Mouse (Mus musculus) CH12.LX (cell line): Measurements from ENCODE around the gene Ddah2. TPM values are rescaled to one million over a fixed set of nuclear protein-coding genes. Genes with fewer than 3 reads are reported as not detected.

Experiments used
- DNase-seq: peaks from one replicate; pipeline ENCODE4 v3.0.0-alpha.2; 2013; ENCODE audit errors: extremely low read depth
- H3K27ac ChIP-seq: 2 replicates; pipeline ENCODE4 v1.5.1; 2012; ENCODE audit warnings: low read depth, mild to moderate bottlenecking, control low read depth, moderate library complexity; ENCODE audit not compliant: insufficient read depth
- H3K27me3 ChIP-seq: replicated peaks from 2 replicates; pipeline ENCODE3; 2012; ENCODE audit warnings: inconsistent platforms
- H3K36me3 ChIP-seq, 2 experiments: replicated peaks in 1 of 2; 2 replicates each; pipeline versions ENCODE3 to v1.6.1; 2012; ENCODE audit warnings: inconsistent platforms in 1 of 2, low read length in 1 of 2, mild to moderate bottlenecking in 1 of 2, mixed read lengths in 1 of 2, moderate library complexity in 1 of 2; ENCODE audit not compliant: control insufficient read depth in 1 of 2, insufficient read depth in 1 of 2
- H3K4me1 ChIP-seq, 2 experiments: 2 replicates each; pipeline ENCODE4 v1.6.1; 2012; ENCODE audit warnings: inconsistent platforms in 1 of 2, moderate library complexity in 1 of 2; ENCODE audit not compliant: insufficient read depth in 2 of 2, control insufficient read depth in 1 of 2
- H3K4me2 ChIP-seq: 2 replicates; pipeline ENCODE4 v1.6.1; 2012; ENCODE audit warnings: low read depth, mild to moderate bottlenecking, control low read depth; ENCODE audit not compliant: poor library complexity, insufficient read depth, severe bottlenecking
- H3K4me3 ChIP-seq, 3 experiments: fragments of 150-350 bp in 1 of 3; sonication (generic) in 1 of 3; replicated peaks in 1 of 3; 2 replicates each; pipeline versions ENCODE3 to v1.5.1; 2011 to 2012; ENCODE audit warnings: low read depth in 2 of 3, low read length in 2 of 3, mild to moderate bottlenecking in 2 of 3, moderate library complexity in 2 of 3, control low read depth in 1 of 3, improper control_type of control experiment in 1 of 3, inconsistent platforms in 1 of 3, mixed read lengths in 1 of 3; ENCODE audit not compliant: poor library complexity in 1 of 3
- H3K79me2 ChIP-seq: replicated peaks from 2 replicates; pipeline ENCODE4 v1.6.1; 2012; ENCODE audit warnings: mild to moderate bottlenecking, moderate library complexity; ENCODE audit not compliant: control insufficient read depth, poor library complexity, insufficient read depth, severe bottlenecking; ENCODE audit errors: extremely low read depth
- H3K9ac ChIP-seq: 2 replicates; pipeline ENCODE4 v1.6.1; 2012; ENCODE audit warnings: low read depth, mild to moderate bottlenecking, control low read depth, moderate library complexity; ENCODE audit not compliant: insufficient read depth
- H3K9me3 ChIP-seq: replicated peaks from 2 replicates; pipeline ENCODE3; 2012; ENCODE audit warnings: low read length, inconsistent platforms, mixed read lengths
- CHD2 ChIP-seq: IDR thresholded peaks from 2 replicates; pipeline ENCODE4 v1.6.1; 2011; ENCODE audit warnings: low read length, improper control_type of control experiment
- CTCF ChIP-seq, 2 experiments: IDR thresholded peaks in 1 of 2; conservative IDR thresholded peaks in 1 of 2; 2 replicates each; pipeline ENCODE4 v1.5.1; 2011 to 2012; ENCODE audit warnings: low read depth in 2 of 2, low read length in 2 of 2, improper control_type of control experiment in 1 of 2, inconsistent platforms in 1 of 2, mild to moderate bottlenecking in 1 of 2, moderate library complexity in 1 of 2
- E2F4 ChIP-seq: IDR thresholded peaks from 2 replicates; pipeline ENCODE4 v1.6.1; 2011; ENCODE audit warnings: low read depth, low read length, improper control_type of control experiment; ENCODE audit not compliant: insufficient replicate concordance
- ELF1 ChIP-seq: IDR thresholded peaks from 2 replicates; pipeline ENCODE4 v1.6.1; 2014; ENCODE audit warnings: low read depth, mild to moderate bottlenecking, inconsistent platforms, low read length, improper control_type of control experiment
- ETS1 ChIP-seq: conservative IDR thresholded peaks from 2 replicates; pipeline ENCODE4 v1.6.1; 2012; ENCODE audit warnings: low read depth, mild to moderate bottlenecking, inconsistent platforms, low read length, improper control_type of control experiment, moderate library complexity
- IRF4 ChIP-seq: IDR thresholded peaks from 2 replicates; pipeline ENCODE4 v1.6.1; 2014; ENCODE audit warnings: low read depth, mild to moderate bottlenecking, inconsistent platforms, low read length, improper control_type of control experiment
- JUN ChIP-seq: IDR thresholded peaks from 2 replicates; pipeline ENCODE4 v1.6.1; 2011; ENCODE audit warnings: low read depth, mild to moderate bottlenecking, low read length, improper control_type of control experiment, moderate library complexity; ENCODE audit not compliant: insufficient read depth
- KAT2A ChIP-seq: IDR thresholded peaks from 2 replicates; pipeline ENCODE4 v1.6.1; 2012; ENCODE audit warnings: low read length, improper control_type of control experiment, inconsistent platforms; ENCODE audit not compliant: insufficient replicate concordance
- MAFK ChIP-seq: IDR thresholded peaks from 2 replicates; pipeline ENCODE4 v1.6.1; 2011; ENCODE audit warnings: low read length, improper control_type of control experiment; ENCODE audit not compliant: insufficient replicate concordance
- MAX ChIP-seq: IDR thresholded peaks from 2 replicates; pipeline ENCODE4 v1.6.1; 2011; ENCODE audit warnings: low read length, improper control_type of control experiment
- MAZ ChIP-seq: IDR thresholded peaks from 2 replicates; pipeline ENCODE4 v1.6.1; 2012; ENCODE audit warnings: low read depth, mild to moderate bottlenecking, inconsistent platforms, low read length, improper control_type of control experiment, moderate library complexity
- MEF2A ChIP-seq: IDR thresholded peaks from 2 replicates; pipeline ENCODE4 v1.6.1; 2014; ENCODE audit warnings: low read depth, mild to moderate bottlenecking, inconsistent platforms, low read length, improper control_type of control experiment, borderline replicate concordance
- MXI1 ChIP-seq: IDR thresholded peaks from 2 replicates; pipeline ENCODE4 v1.6.1; 2011; ENCODE audit warnings: mild to moderate bottlenecking, low read depth, low read length, improper control_type of control experiment
- MYC ChIP-seq: IDR thresholded peaks from 2 replicates; pipeline ENCODE4 v1.6.1; 2011; ENCODE audit warnings: low read depth, mild to moderate bottlenecking, improper control_type of control experiment, low read length
- NELFE ChIP-seq: IDR thresholded peaks from 2 replicates; pipeline ENCODE4 v1.6.1; 2011; ENCODE audit warnings: low read depth, low read length, improper control_type of control experiment
- NRF1 ChIP-seq: IDR thresholded peaks from 2 replicates; pipeline ENCODE4 v1.6.1; 2014; ENCODE audit warnings: low read depth, mild to moderate bottlenecking, inconsistent platforms, low read length, improper control_type of control experiment, moderate library complexity
- PAX5 ChIP-seq: IDR thresholded peaks from 2 replicates; pipeline ENCODE4 v1.6.1; 2012; ENCODE audit warnings: low read length, inconsistent platforms, mixed read lengths
- POLR2AphosphoS2 ChIP-seq: IDR thresholded peaks from 2 replicates; pipeline ENCODE4 v1.6.1; 2011; ENCODE audit warnings: low read depth, low read length, improper control_type of control experiment
- RAD21 ChIP-seq: IDR thresholded peaks from 2 replicates; pipeline ENCODE4 v1.6.1; 2011; ENCODE audit warnings: low read depth, mild to moderate bottlenecking, low read length, improper control_type of control experiment, moderate library complexity
- SIN3A ChIP-seq: IDR thresholded peaks from 2 replicates; pipeline ENCODE4 v1.6.1; 2012; ENCODE audit warnings: low read length, improper control_type of control experiment, inconsistent platforms
- TBP ChIP-seq: conservative IDR thresholded peaks from 2 replicates; pipeline ENCODE4 v1.6.1; 2011; ENCODE audit warnings: low read depth, low read length, improper control_type of control experiment
- TCF12 ChIP-seq: IDR thresholded peaks from 2 replicates; pipeline ENCODE4 v1.6.1; 2014; ENCODE audit warnings: low read depth, mild to moderate bottlenecking, inconsistent platforms, low read length, improper control_type of control experiment
- USF2 ChIP-seq: conservative IDR thresholded peaks from 2 replicates; pipeline ENCODE4 v1.6.1; 2011; ENCODE audit warnings: low read depth, low read length, improper control_type of control experiment
- ZMIZ1 ChIP-seq: IDR thresholded peaks from 2 replicates; pipeline ENCODE4 v1.6.1; 2012; ENCODE audit warnings: low read depth, mild to moderate bottlenecking, inconsistent platforms, low read length, improper control_type of control experiment
- dilution Hi-C: fragments of 300-500 bp; cut with MboI; formaldehyde crosslinking; loops from 2 replicates; pipeline ENCODE4 v1.14.3; 2020; ENCODE audit warnings: low sequenced_read_pairs; ENCODE audit not compliant: extremely low pct_unique_long_range_greater_than_20kb, extremely low pct_ligation_motif_present
- in situ Hi-C: fragments of 300-500 bp; cut with MboI; formaldehyde crosslinking; loops from 3 replicates; pipeline ENCODE4 v1.14.3; 2019; ENCODE audit warnings: low sequenced_read_pairs, low pct_ligation_motif_present, low pct_unique_long_range_greater_than_20kb, mixed read lengths
- polyA plus RNA-seq: library from polyadenylated mRNA; unstranded; fragments of >175 nt; gene quantifications from 2 replicates; pipeline ENCODE4 v1.2.1, GENCODE M21; 2012; ENCODE audit warnings: low read depth; ENCODE audit not compliant: insufficient read length
- total RNA-seq, 2 experiments: library from RNA; depleted of rRNA; stranded (reverse); fragments of 300-350 nt in 1 of 2; fragments of >200 nt in 1 of 2; gene quantifications; 2 replicates each; pipeline ENCODE4 v1.2.3; 2012 to 2014

Gene Ddah2
- total and polyA plus RNA-seq, 3 experiments, result 0.94 to 4.8 (median 3.4) TPM

DNA sequence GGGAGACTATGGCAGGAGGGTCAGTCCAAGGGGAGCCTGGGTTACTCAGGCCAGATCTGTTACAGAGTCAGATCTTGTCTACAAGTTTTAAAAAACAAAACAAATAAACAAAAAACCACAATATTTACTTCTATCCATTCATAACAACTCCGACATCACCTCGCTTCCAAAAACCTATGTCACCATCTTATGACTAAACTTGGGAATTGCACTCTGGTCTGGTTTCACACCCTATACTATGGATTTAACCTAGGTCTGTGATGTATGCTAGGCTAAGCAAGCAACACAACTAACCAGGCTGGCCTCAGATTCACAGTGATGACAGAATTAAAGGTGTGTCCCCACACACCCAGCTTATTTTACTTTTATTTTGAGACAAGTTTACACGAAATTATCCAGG, 47.7 kb downstream of the Ddah2 start:
- Histone ChIP-seq H3K4me1 (peaks cover 0 to 4% of the 10 kb centered on the region in 2 experiments; a peak in 1 of 4 replicates), H3K27me3 (no peaks in the 10 kb centered on the region), H3K79me2 (no peaks in the 10 kb centered on the region), H3K36me3 (peaks cover 18 to 35% of the 10 kb centered on the region in 2 experiments), H3K9ac (no peak overlapping the region), H3K27ac (no peak overlapping the region), H3K9me3 (no peaks in the 10 kb centered on the region), H3K4me2 (no peak overlapping the region), H3K4me3 (no peak overlapping the region)
- no peak for TF ChIP-seq ETS1
- no peak for TF ChIP-seq PAX5
- TF ChIP-seq RAD21, result peak; percentile 10
- no peak for TF ChIP-seq MYC
- TF ChIP-seq NELFE, result no peak
- TF ChIP-seq MAFK, result no peak
- TF ChIP-seq ELF1, result no peak
- no peak for TF ChIP-seq MAZ
- TF ChIP-seq E2F4, result no peak
- no peak for TF ChIP-seq SIN3A
- peak in 1 of 2 experiments; percentile 27; a peak in 1 of 4 replicates for TF ChIP-seq CTCF (conservative IDR thresholded peaks at IDR 0.05 in 1 of 2, IDR thresholded peaks at IDR 0.05 in 1 of 2; ENCODE audit: low read depth in 2 of 2, low read length in 2 of 2)
- no peak for TF ChIP-seq TCF12
- TF ChIP-seq NRF1, result no peak
- no peak for TF ChIP-seq TBP
- no peak for TF ChIP-seq MAX
- no peak for TF ChIP-seq IRF4
- in situ Hi-C loops, result no loop called here
- dilution Hi-C loops, result no loop called here
- no peak for DNase-seq

- DNase-seq, result no peak
- Histone ChIP-seq H3K4me1 (peaks cover 0 to 3% of the 10 kb centered on the region in 2 experiments; a peak in 1 of 4 replicates), H3K4me2 (no peak within 1 kb of the TSS), H3K36me3 (peaks cover 7 to 23% of the 10 kb centered on the region in 2 experiments), H3K9ac (no peak within 1 kb of the TSS), H3K4me3 (no peak within 1 kb of the TSS), H3K79me2 (no peaks in the 10 kb centered on the region), H3K27ac (no peak within 1 kb of the TSS)
- in situ Hi-C loops, result no loop called here
- dilution Hi-C loops, result no loop called here
- TF ChIP-seq CTCF (conservative IDR thresholded peaks at IDR 0.05 in 1 of 2, IDR thresholded peaks at IDR 0.05 in 1 of 2; ENCODE audit: low read depth in 2 of 2, low read length in 2 of 2), result no peak
- no peak for TF ChIP-seq CHD2
- no peak for TF ChIP-seq RAD21
- no peak for TF ChIP-seq MEF2A
- TF ChIP-seq KAT2A, result no peak
- no peak for TF ChIP-seq MYC
- no peak for TF ChIP-seq MXI1
- no peak for TF ChIP-seq POLR2AphosphoS2
- TF ChIP-seq MAZ, result no peak
- TF ChIP-seq IRF4, result no peak
- TF ChIP-seq ELF1, result no peak
- no peak for TF ChIP-seq USF2
- no peak for TF ChIP-seq SIN3A
- no peak for TF ChIP-seq ZMIZ1
- TF ChIP-seq ETS1, result no peak
- no peak for TF ChIP-seq JUN
- TF ChIP-seq, all 38 proteins: peak for 0
- Histone ChIP-seq H3K9me3 (no peaks in the 10 kb centered on the region), H3K27me3 (no peaks in the 10 kb centered on the region)
Measured at GRCm38 (mm10) chr17:35108097-35108496, 49.3 kb downstream of the Ddah2 start, which contains the start of gene Ly6g5c. Gene Ly6g5c, plus strand, starts transcription at chr17:35108279.
